Mouse (Mus musculus): ENCODE results near the gene Il18.

The Il18 gene

GRCm38 (mm10) chr9:50553547-50553946, 1.1 kb upstream of the Il18 start:
- no peak for DNase-seq (ENCODE audit: low spot score in 2 of 2)

- DNase-seq (ENCODE audit: low spot score in 2 of 2) = no peak
These were observed 443 bp downstream of the Il18 start, which contains the start of gene Bco2 for GRCm38 (mm10) chr9:50555094-50555446. Gene Bco2, minus strand, starts transcription at chr9:50555181.

- no peak for DNase-seq (ENCODE audit: low spot score in 2 of 2)
These were observed 6.7 kb downstream of the Il18 start, which contains the start of gene Tex12 for GRCm38 (mm10) chr9:50561145-50561917. Gene Tex12, minus strand, starts transcription at chr9:50561325.

GRCm38 (mm10) chr9:50561918-50562360, 7.3 kb downstream of the Il18 start:
- no peak for DNase-seq (ENCODE audit: low spot score in 2 of 2)

- DNase-seq (ENCODE audit: low spot score in 2 of 2) = no peak
These were observed 10.5 kb downstream of the Il18 start for GRCm38 (mm10) chr9:50565173-50565572.

GRCm38 (mm10) chr9:50565940-50566339, 11.3 kb downstream of the Il18 start:
- no peak for DNase-seq (ENCODE audit: low spot score in 2 of 2)

- DNase-seq (ENCODE audit: low spot score in 2 of 2) = no peak
These were observed 12.7 kb downstream of the Il18 start for GRCm38 (mm10) chr9:50567372-50567771.

GRCm38 (mm10) chr9:50567881-50568280, 13.3 kb downstream of the Il18 start:
- DNase-seq (ENCODE audit: low spot score in 2 of 2) = no peak

- DNase-seq (ENCODE audit: low spot score in 2 of 2) = no peak
These were observed 15.2 kb downstream of the Il18 start for GRCm38 (mm10) chr9:50569599-50570525.

- DNase-seq (ENCODE audit: low spot score in 2 of 2) = no peak
These were observed 25.7 kb downstream of the Il18 start for GRCm38 (mm10) chr9:50580370-50580769.

GRCm38 (mm10) chr9:50585145-50585818, 30.7 kb downstream of the Il18 start:
- DNase-seq (ENCODE audit: low spot score in 2 of 2) = no peak

GRCm38 (mm10) chr9:50586955-50587354, 32.3 kb downstream of the Il18 start:
- DNase-seq (ENCODE audit: low spot score in 2 of 2) = no peak

- no peak for DNase-seq (ENCODE audit: low spot score in 2 of 2)
These were observed 36.4 kb downstream of the Il18 start for GRCm38 (mm10) chr9:50590856-50591518.

- DNase-seq (ENCODE audit: low spot score in 2 of 2) = no peak
These were observed 38.3 kb downstream of the Il18 start for GRCm38 (mm10) chr9:50592955-50593354.

- peak; percentile 12 to 56 for DNase-seq (ENCODE audit: low spot score in 2 of 2)
These were observed 38.9 kb downstream of the Il18 start for GRCm38 (mm10) chr9:50593544-50593943.

- DNase-seq (ENCODE audit: low spot score in 2 of 2) = no peak
These were observed 40.3 kb downstream of the Il18 start for GRCm38 (mm10) chr9:50594794-50595417.

GRCm38 (mm10) chr9:50596973-50597372, 42.3 kb downstream of the Il18 start:
- DNase-seq (ENCODE audit: low spot score in 2 of 2) = no peak

GRCm38 (mm10) chr9:50601536-50601935, 46.9 kb downstream of the Il18 start:
- no peak for DNase-seq (ENCODE audit: low spot score in 2 of 2)

- DNase-seq (ENCODE audit: low spot score in 2 of 2) = no peak
These were observed 47.6 kb downstream of the Il18 start for GRCm38 (mm10) chr9:50602055-50602845.

All from spleen, postnatal 14 days (tissue).